Mouse (Mus musculus) left cerebral cortex, adult 18-20 months (tissue): ENCODE data around the gene Cdkl3. TPM values are rescaled to one million over a fixed set of nuclear protein-coding genes. Genes with fewer than 3 reads are reported as not detected.
"Not testable (repeated sequence)": the region's sequence is repeated elsewhere in the genome, so short reads cannot be mapped to it uniquely, and the experiment has no call there.

ENCODE experiments used
- DNase-seq, 2 experiments: peaks; one replicate each; pipeline ENCODE4 v3.0.0; 2021 to 2022; ENCODE audit warnings: low spot score in 2 of 2, mixed read lengths in 1 of 2
- microRNA-seq, 2 experiments: library from miRNA; unstranded; fragments of <30 nt; microRNA quantifications; one replicate each; pipeline ENCODE4 v1.2.0; 2021
- total RNA-seq, 2 experiments: library from RNA; stranded (reverse); gene quantifications; 2 replicates each; pipeline ENCODE4 v1.2.3; 2021

Cdkl3 gene
- total RNA-seq, 2 experiments from 2014 or later = 16.8 to 18.0 TPM

- no peak for DNase-seq
Measured at GRCm38 (mm10) chr11:52115479-52115878, 111.5 kb downstream of the Cdkl3 start.

- DNase-seq = not testable (repeated sequence)
Measured at GRCm38 (mm10) chr11:52116117-52116516, 112.1 kb downstream of the Cdkl3 start.

GRCm38 (mm10) chr11:52117156-52117555 is 113.1 kb downstream of the Cdkl3 start:
- DNase-seq = peak in 1 of 2 experiments; percentile 37

- not testable (repeated sequence) for DNase-seq
Measured at GRCm38 (mm10) chr11:52120415-52120814, 116.4 kb downstream of the Cdkl3 start.

GRCm38 (mm10) chr11:52122045-52122444 is 118.0 kb downstream of the Cdkl3 start:
- DNase-seq = no peak

GRCm38 (mm10) chr11:52124468-52124867 is 120.4 kb downstream of the Cdkl3 start:
- no peak for DNase-seq

- DNase-seq = no peak
Measured at GRCm38 (mm10) chr11:52127169-52127568, 123.1 kb downstream of the Cdkl3 start.

GRCm38 (mm10) chr11:52127760-52128159 is 123.7 kb downstream of the Cdkl3 start:
- DNase-seq = no peak

GRCm38 (mm10) chr11:52128316-52129061 is 124.5 kb downstream of the Cdkl3 start:
- DNase-seq = peak; percentile 17 to 27

GRCm38 (mm10) chr11:52129171-52129570 is 125.2 kb downstream of the Cdkl3 start:
- DNase-seq = peak in 1 of 2 experiments; percentile 25

- DNase-seq = peak; percentile 60 to 80
Measured at GRCm38 (mm10) chr11:52129621-52130450, 125.8 kb downstream of the Cdkl3 start.

- DNase-seq = no peak
Measured at GRCm38 (mm10) chr11:52130451-52131068, 126.5 kb downstream of the Cdkl3 start.

Small RNA genes lying within 50 kb of the gene (microRNA-seq; reads per million reads assigned to microRNA genes)
- gene Gm24157 (0 reads per million in 2 experiments), gene Mir3061 (12.2 to 14.4 reads per million in 2 experiments)

Other genes with a start within 250 kb of the Cdkl3 start
- gene Sec24a, start 240.6 kb upstream of the Cdkl3 start, total RNA-seq = 10 to 100 TPM; 17.3 to 18.7 TPM
- 10 to 100 TPM; 67.7 to 71.7 TPM for gene Sar1b, start 240.5 kb upstream of the Cdkl3 start, total RNA-seq
- 10 to 100 TPM; 65.4 to 70.5 TPM for gene Jade2, start 146.6 kb upstream of the Cdkl3 start, total RNA-seq
- gene Cdkn2aipnl, start 36.6 kb upstream of the Cdkl3 start, total RNA-seq = 10 to 100 TPM; 45.7 to 45.8 TPM
- gene Ube2b, start 3.5 kb upstream of the Cdkl3 start, total RNA-seq = 100 to 1,000 TPM; 189 to 191 TPM
- 100 to 1,000 TPM; 120 to 124 TPM for gene Ppp2ca, start 94.5 kb downstream of the Cdkl3 start, total RNA-seq
- gene Olfr1373, start 141.3 kb downstream of the Cdkl3 start, total RNA-seq = not detected
- not detected for gene Olfr1371, start 209.8 kb downstream of the Cdkl3 start, total RNA-seq
- gene Skp1a, start 227.8 kb downstream of the Cdkl3 start, total RNA-seq = 100 to 1,000 TPM; 477 to 492 TPM